Mouse (Mus musculus) central nervous system, embryonic 14 days (tissue): ENCODE results near the gene Tm4sf19. TPM values are rescaled to one million over a fixed set of nuclear protein-coding genes. Genes with fewer than 3 reads are reported as not detected.

Experiments
- polyA plus RNA-seq: library from polyadenylated mRNA; depleted of rRNA; stranded (reverse); fragments of >200 nt; gene quantifications from 2 replicates; pipeline ENCODE4 v1.2.3, GENCODE M21; 2012; rRNA removed

Gene Tm4sf19
- 0.06 and 0.09 TPM in 2 replicates for polyA plus RNA-seq

GRCm38 (mm10) chr16:32400267-32400666, at the start of gene Tm4sf19:
TSS of gene Tm4sf19 (plus strand) at chr16:32400506.

GRCm38 (mm10) chr16:32419517-32420483, 19.5 kb downstream of the Tm4sf19 start, which contains the start of gene Tctex1d2:
TSS of gene Tctex1d2 (plus strand) at chr16:32419702.

GRCm38 (mm10) chr16:32430474-32431046, 30.3 kb downstream of the Tm4sf19 start, which contains the start of gene Pcyt1a:
TSS of gene Pcyt1a (plus strand) at chr16:32430921.

Other genes starting within 250 kb of the Tm4sf19 start
- 6.1 and 7.8 TPM in 2 replicates for gene Nrros, start 234.9 kb upstream of the Tm4sf19 start, polyA plus RNA-seq
- not detected in 2 replicates for gene Bex6, start 220.7 kb upstream of the Tm4sf19 start, polyA plus RNA-seq
- 23.2 and 24.9 TPM in 2 replicates for gene Fbxo45, start 153.3 kb upstream of the Tm4sf19 start, polyA plus RNA-seq
- gene Wdr53, start 153.3 kb upstream of the Tm4sf19 start, polyA plus RNA-seq, result 12.2 and 12.4 TPM in 2 replicates
- gene Smco1, start 129.0 kb upstream of the Tm4sf19 start, polyA plus RNA-seq, result 0.04 TPM in 1 of 2 replicates, not detected in the other
- gene Rnf168, start 123.0 kb upstream of the Tm4sf19 start, polyA plus RNA-seq, result 15.6 and 16.4 TPM in 2 replicates
- 25.2 and 26.6 TPM in 2 replicates for gene Ubxn7, start 68.2 kb upstream of the Tm4sf19 start, polyA plus RNA-seq
- gene Tctex1d2, start 19.2 kb downstream of the Tm4sf19 start, polyA plus RNA-seq, result 21.1 and 23.7 TPM in 2 replicates
- gene Pcyt1a, start 30.4 kb downstream of the Tm4sf19 start, polyA plus RNA-seq, result 29.9 and 30.6 TPM in 2 replicates
- gene Slc51a, start 87.4 kb downstream of the Tm4sf19 start, polyA plus RNA-seq, result 0.06 and 0.09 TPM in 2 replicates
- 0.11 TPM in 1 of 2 replicates, not detected in the other for gene Zdhhc19, start 95.8 kb downstream of the Tm4sf19 start, polyA plus RNA-seq
- gene Tfrc, start 208.4 kb downstream of the Tm4sf19 start, polyA plus RNA-seq, result 55.0 and 59.8 TPM in 2 replicates
- gene Tnk2, start 243.4 kb downstream of the Tm4sf19 start, polyA plus RNA-seq, result 99.3 and 105 TPM in 2 replicates